Mouse (Mus musculus) intestine, embryonic 14.5 days (tissue): ENCODE results near the gene Ttc7. TPM values are rescaled to one million over a fixed set of nuclear protein-coding genes. Genes with fewer than 3 reads are reported as not detected.

ENCODE experiments used
- ATAC-seq: fragments of 200-750 bp; cut with Nextera tagmentation; replicated peaks from 2 replicates; pipeline ENCODE4 v1.8.0; 2017; ENCODE audit warnings: low read depth, moderate number of reproducible peaks, moderate TSS enrichment, moderate library complexity; ENCODE audit not compliant: low FRiP score, low TSS enrichment
- DNase-seq: peaks from one replicate; pipeline ENCODE4 v3.0.0-alpha.2; 2018; ENCODE audit warnings: low spot score
- H3K27ac ChIP-seq: fragments of 300-500 bp; sonication (generic); 2 replicates; pipeline ENCODE4 v1.5.1; 2014; ENCODE audit warnings: low read depth, mild to moderate bottlenecking, control low read depth
- H3K27me3 ChIP-seq: fragments of 300-500 bp; sonication (generic); replicated peaks from 2 replicates; pipeline ENCODE4 v1.6.1; 2014; ENCODE audit warnings: low read length, control low read depth; ENCODE audit not compliant: control insufficient read depth, insufficient read depth
- H3K36me3 ChIP-seq: fragments of 300-500 bp; sonication (generic); 2 replicates; pipeline ENCODE4 v1.6.1; 2014; ENCODE audit warnings: low read length, control low read depth; ENCODE audit not compliant: control insufficient read depth, insufficient read depth
- H3K4me1 ChIP-seq: fragments of 300-500 bp; sonication (generic); replicated peaks from 2 replicates; pipeline ENCODE4 v1.6.1; 2014; ENCODE audit warnings: low read length, control low read depth, mixed read lengths; ENCODE audit not compliant: control insufficient read depth, insufficient read depth
- H3K4me2 ChIP-seq: fragments of 300-500 bp; sonication (generic); 2 replicates; pipeline ENCODE4 v1.6.1; 2014; ENCODE audit warnings: low read length
- H3K4me3 ChIP-seq: fragments of 300-500 bp; sonication (generic); 2 replicates; pipeline ENCODE4 v1.5.1; 2014; ENCODE audit warnings: low read depth, low read length, control low read depth, mixed read lengths
- H3K9ac ChIP-seq: fragments of 300-500 bp; sonication (generic); 2 replicates; pipeline ENCODE4 v1.6.1; 2014; ENCODE audit warnings: mild to moderate bottlenecking, low read length
- H3K9me3 ChIP-seq: fragments of 300-500 bp; sonication (generic); 2 replicates; pipeline ENCODE4 v1.6.1; 2016; ENCODE audit warnings: low read length, control low read depth; ENCODE audit not compliant: control insufficient read depth
- WGBS: fragments of 180-500 bp; shearing (Covaris S2); extraction: QIAGEN DNeasy Blood & Tissue Kit; methylation state at CpG from one replicate; pipeline ENCODE4 v1.1.7; 2014; 5-methylcytosine and 5-hydroxymethylcytosine counted together
- polyA plus RNA-seq: library from polyadenylated mRNA; unstranded; fragments of >200 nt; fragmentation: Nextera tagmentation; extraction: Ambion mirVana; gene quantifications from 2 replicates; pipeline ENCODE4 v1.2.1, GENCODE M21; 2014

The Ttc7 gene
- polyA plus RNA-seq, result 11.2 and 11.9 TPM in 2 replicates

- H3K4me2 ChIP-seq, result peak within 1 kb of the TSS; percentile 96
- ATAC-seq (peak; percentile 93), DNase-seq (peak; percentile 97)
- no peaks in the 10 kb centered on the region for H3K9me3 ChIP-seq
- peak within 1 kb of the TSS; percentile 94 for H3K27ac ChIP-seq
- H3K36me3 ChIP-seq, result no peaks in the 10 kb centered on the region
- H3K4me3 ChIP-seq, result peak within 1 kb of the TSS; percentile 75
- under 1% methylated on average over 33 of the region's 38 CpGs for WGBS
- peaks cover 11% of the 10 kb centered on the region; the same call in 1 of the 2 replicates for H3K4me1 ChIP-seq
- peak within 1 kb of the TSS; percentile 90 for H3K9ac ChIP-seq
- H3K27me3 ChIP-seq, result peaks cover 15% of the 10 kb centered on the region
Observed at GRCm38 (mm10) chr17:87282706-87283053, at the start of gene Ttc7. Ttc7 (plus strand) TSS chr17:87282886.

- Histone ChIP-seq H3K27me3 (no peaks in the 10 kb centered on the region), H3K4me2 (no peak overlapping the region), H3K36me3 (no peaks in the 10 kb centered on the region), H3K4me3 (no peak overlapping the region), H3K9ac (no peak overlapping the region), H3K27ac (no peak overlapping the region), H3K4me1 (no peaks in the 10 kb centered on the region), H3K9me3 (no peaks in the 10 kb centered on the region)
- WGBS, result 86% methylated on average over 6 of the region's 6 CpGs
- ATAC-seq (no peak), DNase-seq (no peak)
Observed at GRCm38 (mm10) chr17:87235019-87235418, 47.7 kb upstream of the Ttc7 start.

GRCm38 (mm10) chr17:87236725-87237650, 45.7 kb upstream of the Ttc7 start:
- H3K4me3 ChIP-seq, result no peak overlapping the region
- no peaks in the 10 kb centered on the region for H3K4me1 ChIP-seq
- no peaks in the 10 kb centered on the region for H3K9me3 ChIP-seq
- H3K4me2 ChIP-seq, result no peak overlapping the region
- H3K9ac ChIP-seq, result no peak overlapping the region
- no peaks in the 10 kb centered on the region for H3K36me3 ChIP-seq
- WGBS, result 46% methylated on average over 18 of the region's 18 CpGs
- ATAC-seq (peak; percentile 58; the same call in 1 of the 2 replicates), DNase-seq (peak; percentile 56)
- H3K27me3 ChIP-seq, result no peaks in the 10 kb centered on the region
- H3K27ac ChIP-seq, result no peak overlapping the region

GRCm38 (mm10) chr17:87237826-87238225, 44.9 kb upstream of the Ttc7 start:
- no peak for ATAC-seq
- Histone ChIP-seq H3K4me3 (no peak overlapping the region), H3K27ac (no peak overlapping the region), H3K9ac (no peak overlapping the region), H3K36me3 (no peaks in the 10 kb centered on the region), H3K9me3 (no peaks in the 10 kb centered on the region; the same call in 1 of the 2 replicates), H3K4me1 (no peaks in the 10 kb centered on the region), H3K4me2 (no peak overlapping the region), H3K27me3 (no peaks in the 10 kb centered on the region)
- WGBS, result 78% methylated on average over 11 of the region's 11 CpGs
- DNase-seq, result no peak

GRCm38 (mm10) chr17:87246103-87246502, 36.6 kb upstream of the Ttc7 start:
- 77% methylated on average over 9 of the region's 9 CpGs for WGBS
- H3K4me3 ChIP-seq, result no peak overlapping the region
- H3K36me3 ChIP-seq, result no peaks in the 10 kb centered on the region
- peaks cover 5% of the 10 kb centered on the region; the same call in 1 of the 2 replicates for H3K4me1 ChIP-seq
- DNase-seq, result no peak
- H3K9me3 ChIP-seq, result no peaks in the 10 kb centered on the region; the same call in 1 of the 2 replicates
- H3K27ac ChIP-seq, result no peak overlapping the region
- no peaks in the 10 kb centered on the region for H3K27me3 ChIP-seq
- H3K4me2 ChIP-seq, result no peak overlapping the region
- H3K9ac ChIP-seq, result no peak overlapping the region
- ATAC-seq, result no peak

GRCm38 (mm10) chr17:87254384-87254783, 28.3 kb upstream of the Ttc7 start:
- no peak overlapping the region for H3K4me3 ChIP-seq
- DNase-seq (no peak), ATAC-seq (no peak)
- peaks cover 58% of the 10 kb centered on the region for H3K36me3 ChIP-seq
- H3K9me3 ChIP-seq, result no peaks in the 10 kb centered on the region
- no peak overlapping the region for H3K27ac ChIP-seq
- WGBS, result 79% methylated on average over 8 of the region's 8 CpGs
- H3K4me2 ChIP-seq, result no peak overlapping the region
- no peaks in the 10 kb centered on the region for H3K27me3 ChIP-seq
- no peaks in the 10 kb centered on the region for H3K4me1 ChIP-seq
- H3K9ac ChIP-seq, result no peak overlapping the region

- H3K4me1 ChIP-seq, result no peaks in the 10 kb centered on the region
- no peak overlapping the region for H3K27ac ChIP-seq
- 88% methylated on average over 16 of the region's 16 CpGs for WGBS
- H3K4me2 ChIP-seq, result no peak overlapping the region
- no peak for DNase-seq
- no peak for ATAC-seq
- peaks cover 69% of the 10 kb centered on the region for H3K36me3 ChIP-seq
- H3K4me3 ChIP-seq, result no peak overlapping the region
- H3K27me3 ChIP-seq, result no peaks in the 10 kb centered on the region
- no peak overlapping the region for H3K9ac ChIP-seq
- no peaks in the 10 kb centered on the region for H3K9me3 ChIP-seq
Observed at GRCm38 (mm10) chr17:87255672-87256071, 27.0 kb upstream of the Ttc7 start.

GRCm38 (mm10) chr17:87263401-87263800, 19.3 kb upstream of the Ttc7 start:
- Histone ChIP-seq H3K4me1 (peaks cover 12% of the 10 kb centered on the region), H3K9me3 (peaks cover 3% of the 10 kb centered on the region; the same call in 1 of the 2 replicates), H3K36me3 (peaks cover 41% of the 10 kb centered on the region), H3K4me3 (no peak overlapping the region), H3K27ac (no peak overlapping the region), H3K9ac (no peak overlapping the region), H3K4me2 (no peak overlapping the region), H3K27me3 (no peaks in the 10 kb centered on the region)
- 93% methylated on average over 6 of the region's 6 CpGs for WGBS
- ATAC-seq (no peak), DNase-seq (no peak)
